Mouse (Mus musculus) cerebellum, postnatal 36 days (tissue): ENCODE measurements at regions not wholly inside any gene's neighbourhood (a gene's known extent, or its start where the extent isn't known, plus 50 kb on each side); places are given as distances from the start of the nearest gene placed in this dataset.

Source experiments
- DNase-seq, 2 experiments: peaks; one replicate each; pipeline ENCODE4 v3.0.0; 2021 to 2022; ENCODE audit warnings: mixed read lengths in 2 of 2

DNA sequence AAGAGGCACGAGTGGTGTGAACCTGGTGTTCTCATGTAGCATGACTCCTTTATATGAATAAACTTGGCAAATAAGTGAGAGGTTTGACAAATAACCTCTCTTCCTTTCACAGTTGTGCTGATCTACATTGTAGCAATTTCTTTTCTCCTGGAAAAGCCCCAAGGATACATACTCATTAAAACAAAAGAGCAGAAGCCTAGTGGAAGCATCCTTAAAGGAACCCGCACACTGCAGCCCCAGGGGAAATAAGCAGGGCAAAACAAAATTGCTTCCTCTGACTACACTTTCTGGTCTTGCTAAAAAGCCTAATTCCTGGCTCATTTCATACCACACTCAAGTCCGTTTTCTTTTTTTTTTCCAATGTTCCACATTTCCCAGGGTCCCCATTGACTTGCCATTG is 72.7 kb upstream of the Gm10184 start:
- no peak for DNase-seq

DNA sequence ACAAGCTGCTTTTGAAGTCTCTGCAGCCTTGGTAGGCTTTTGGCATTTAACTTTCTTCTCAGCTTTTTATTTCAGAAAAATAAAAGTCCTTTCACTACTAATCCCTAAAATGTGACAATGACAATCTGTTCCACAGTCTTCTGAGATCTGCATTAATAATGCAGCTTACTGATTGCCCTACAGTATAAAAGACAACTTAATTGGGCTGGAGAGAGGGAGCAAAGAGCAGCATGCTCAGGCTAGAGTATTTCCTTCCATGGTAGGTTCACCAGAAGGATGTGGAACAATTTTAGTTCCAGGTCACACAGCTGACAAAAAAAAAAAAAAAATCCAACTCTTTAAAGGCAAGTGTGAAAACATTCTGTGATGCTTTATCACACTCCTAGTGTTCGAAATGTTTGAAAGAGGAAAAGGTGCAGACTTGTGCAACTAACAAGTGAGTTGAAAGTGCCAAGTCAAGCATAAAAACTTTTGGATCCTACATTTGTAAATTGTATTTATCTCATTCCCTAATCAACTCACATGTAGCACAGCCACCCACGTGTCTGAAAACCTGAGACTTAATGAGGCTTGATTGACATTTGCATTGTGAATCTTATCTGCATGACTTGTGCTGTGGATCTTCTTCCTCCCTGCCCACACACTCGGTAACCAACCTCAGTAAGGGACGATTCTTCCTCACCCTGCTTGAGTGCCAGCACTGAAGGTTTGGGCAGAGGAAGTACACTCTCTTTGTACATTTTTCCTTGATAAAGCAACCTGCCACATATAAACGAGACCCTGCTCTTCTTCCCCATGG is 69.0 kb upstream of the Gm10184 start:
- DNase-seq = no peak

DNA sequence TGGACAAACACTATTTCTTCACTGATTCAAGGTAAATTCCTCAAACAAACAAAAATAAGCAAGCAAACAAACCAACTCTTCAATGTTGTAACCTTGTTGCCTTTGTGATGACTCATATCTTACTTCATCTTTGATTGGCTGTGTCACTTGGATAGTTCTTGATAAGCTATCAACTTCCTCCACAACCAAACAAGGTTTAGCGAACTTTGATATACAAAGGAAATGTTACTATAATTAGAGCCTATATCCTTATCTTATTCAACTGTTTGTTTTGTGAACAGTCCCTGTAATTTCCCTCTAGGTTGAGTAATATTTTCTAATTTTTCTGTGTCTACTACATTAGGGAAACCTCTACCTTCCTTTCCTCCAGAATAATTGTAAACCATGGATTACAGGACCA is 52.8 kb upstream of the Gm10184 start:
- no peak for DNase-seq

DNA sequence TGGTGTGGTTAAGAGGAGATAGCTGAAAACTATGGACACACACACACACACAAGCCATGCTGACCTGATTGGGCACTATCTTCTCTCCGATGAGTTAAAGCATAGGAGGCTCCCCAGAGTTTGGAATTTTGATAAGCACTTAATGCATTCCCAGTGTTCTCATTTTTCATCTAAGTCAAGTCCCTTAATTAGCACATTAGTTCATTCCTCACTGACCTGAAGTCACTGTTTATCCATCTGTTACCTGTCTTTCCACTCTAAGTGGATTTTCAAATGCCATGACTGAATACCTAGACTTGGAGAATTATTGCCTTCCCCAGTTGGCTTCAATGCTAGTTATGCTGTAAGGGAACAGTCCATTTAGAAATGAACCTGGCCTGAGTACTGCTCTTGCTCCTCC is 51.2 kb upstream of the Gm10184 start:
- peak; percentile 3 to 8 for DNase-seq

DNA sequence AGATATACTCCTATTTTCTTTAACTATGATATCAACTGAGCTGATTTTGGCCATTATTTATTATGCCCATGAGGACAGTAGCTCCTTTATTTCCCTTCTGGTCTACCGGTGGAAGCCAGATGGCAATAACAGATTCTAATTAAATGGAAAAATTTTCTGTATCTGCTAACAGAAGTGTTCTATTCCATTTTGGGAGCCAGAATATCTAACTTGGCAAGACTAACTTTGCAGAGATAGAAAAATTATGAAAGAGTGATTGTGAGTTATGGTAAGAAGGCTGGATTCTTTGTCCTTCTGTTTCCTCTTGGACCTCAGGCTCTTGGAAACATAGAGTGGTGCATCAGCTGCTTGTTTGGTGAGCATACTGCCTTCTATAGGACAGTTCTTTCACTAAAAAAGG is 50.1 kb upstream of the Gm10184 start:
- peak in 1 of 2 experiments; percentile 10 for DNase-seq
